Mouse (Mus musculus) T-cell, adult 2 months (primary cell): Measurements from ENCODE around the gene Fam19a2.

Source experiments
- DNase-seq: peaks from one replicate; pipeline ENCODE4 v3.0.0; 2022; ENCODE audit warnings: low spot score

The Fam19a2 gene

GRCm38 (mm10) chr10:123723641-123724040, 459.8 kb downstream of the Fam19a2 start:
- no peak for DNase-seq

GRCm38 (mm10) chr10:123748317-123748716, 484.5 kb downstream of the Fam19a2 start:
- DNase-seq = no peak

GRCm38 (mm10) chr10:123751676-123752280, 488.0 kb downstream of the Fam19a2 start:
- DNase-seq = no peak

- no peak for DNase-seq
Measured at GRCm38 (mm10) chr10:123752755-123753154, 489.0 kb downstream of the Fam19a2 start.

- no peak for DNase-seq
Measured at GRCm38 (mm10) chr10:123753996-123754395, 490.2 kb downstream of the Fam19a2 start.

GRCm38 (mm10) chr10:123789374-123789773, 525.6 kb downstream of the Fam19a2 start:
- no peak for DNase-seq
